Mouse (Mus musculus): ENCODE results near the gene Mxra7. TPM values are rescaled to one million over a fixed set of nuclear protein-coding genes. Genes with fewer than 3 reads are reported as not detected.

Mxra7 gene
- polyA plus RNA-seq, 1 experiment: 70.1 TPM

DNA sequence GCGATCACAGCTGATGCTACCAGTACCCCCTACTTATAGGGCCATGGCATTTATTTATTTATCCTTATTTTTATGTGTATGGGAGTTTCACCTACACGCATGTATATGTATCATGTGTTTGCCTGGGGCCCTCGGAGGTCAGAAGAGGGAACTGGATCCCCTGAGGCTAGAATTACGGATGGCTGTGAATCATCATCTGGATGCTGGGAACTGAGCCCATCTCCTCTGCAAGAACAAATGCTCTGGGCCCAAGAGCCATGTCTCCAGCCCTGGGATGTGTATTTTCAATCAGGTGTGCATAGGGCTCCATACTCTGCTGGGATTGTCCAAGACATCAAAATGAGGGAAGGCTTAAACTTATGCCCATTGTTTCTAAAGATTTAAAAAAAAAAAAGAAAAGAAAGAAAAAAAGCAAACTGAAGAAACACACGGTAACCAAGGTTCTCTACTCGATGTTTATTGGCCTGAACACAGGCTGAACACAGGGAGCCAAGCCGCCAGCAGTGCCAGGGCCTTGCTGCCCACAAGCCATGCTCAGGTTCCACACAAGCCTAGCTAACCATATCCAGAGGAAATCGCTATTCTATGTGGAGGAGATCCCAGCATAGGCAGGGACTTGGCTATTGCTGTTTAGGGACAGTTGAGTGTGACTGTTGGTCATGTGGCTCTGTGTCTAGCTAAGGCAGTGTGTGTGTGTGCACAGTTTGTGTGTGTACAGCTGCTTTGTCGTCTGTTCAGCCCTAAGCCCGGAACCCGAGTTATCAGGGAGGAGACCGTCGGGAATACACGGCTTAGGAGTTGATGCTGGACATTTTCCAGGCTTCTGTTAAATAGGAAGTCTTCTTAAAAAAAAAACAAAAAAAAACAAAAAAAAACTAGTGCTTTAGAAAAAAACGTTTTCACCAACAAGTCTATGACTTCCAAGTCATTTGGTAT, 21.4 kb downstream of the Mxra7 start:
- no peak for DNase-seq

GRCm38 (mm10) chr11:116802709-116803108, 25.1 kb downstream of the Mxra7 start:
- H3K4me1 ChIP-seq (ENCODE audit: control insufficient read depth, insufficient read depth, low read length): no peaks in the 10 kb centered on the region
- 78% methylated on average over 5 of the region's 5 CpGs for WGBS
- no peak for DNase-seq
- H3K4me3 ChIP-seq (replicated peaks; ENCODE audit: extremely low read depth, low read depth, low read length): no peak overlapping the region
- TF ChIP-seq POLR2A (IDR thresholded peaks at IDR 0.05; ENCODE audit: borderline replicate concordance, extremely low read depth, low read depth, low read length): no peak
- TF ChIP-seq CTCF (IDR thresholded peaks at IDR 0.05; ENCODE audit: insufficient read depth, low read length): no peak

More for the DNA sequence above, 21.4 kb downstream of the Mxra7 start:
- 57% methylated on average over 15 of the region's 15 CpGs for WGBS
- TF ChIP-seq CTCF (IDR thresholded peaks at IDR 0.05; ENCODE audit: insufficient read depth, low read length): no peak
- TF ChIP-seq POLR2A (IDR thresholded peaks at IDR 0.05; ENCODE audit: borderline replicate concordance, extremely low read depth, low read depth, low read length): no peak
- H3K4me3 ChIP-seq (replicated peaks; ENCODE audit: extremely low read depth, low read depth, low read length): no peak overlapping the region
- peaks cover 2% of the 10 kb centered on the region for H3K4me1 ChIP-seq (ENCODE audit: control insufficient read depth, insufficient read depth, low read length)

- 59% methylated on average over 5 of the region's 5 CpGs for WGBS
- TF ChIP-seq POLR2A (IDR thresholded peaks at IDR 0.05; ENCODE audit: borderline replicate concordance, extremely low read depth, low read depth, low read length): no peak
- TF ChIP-seq CTCF (IDR thresholded peaks at IDR 0.05; ENCODE audit: insufficient read depth, low read length): no peak
- no peaks in the 10 kb centered on the region for H3K4me1 ChIP-seq (ENCODE audit: control insufficient read depth, insufficient read depth, low read length)
- no peak for DNase-seq
- no peak overlapping the region for H3K4me3 ChIP-seq (replicated peaks; ENCODE audit: extremely low read depth, low read depth, low read length)
Measured at GRCm38 (mm10) chr11:116801106-116801505, 26.7 kb downstream of the Mxra7 start.

DNA sequence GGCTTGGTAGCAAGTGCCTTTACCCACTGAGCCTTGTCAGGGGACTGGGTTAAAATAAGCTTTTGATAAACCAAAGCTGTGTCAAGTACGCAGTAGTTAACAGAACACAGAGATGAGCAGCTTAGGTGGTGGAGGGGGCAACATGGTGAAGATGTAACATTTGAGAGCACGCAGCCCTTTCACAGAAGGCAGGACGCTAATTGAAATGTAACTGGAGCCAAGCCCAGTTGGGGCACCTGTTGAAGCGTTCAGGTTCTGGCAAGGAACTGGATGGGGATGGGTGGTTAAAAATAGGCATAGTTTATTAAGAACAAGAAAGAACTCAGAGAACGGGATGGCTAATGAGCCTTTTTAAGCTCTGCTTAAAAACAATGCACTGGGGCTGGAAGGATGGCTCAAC, 28.5 kb downstream of the Mxra7 start:
- no peak overlapping the region for H3K4me3 ChIP-seq (replicated peaks; ENCODE audit: extremely low read depth, low read depth, low read length)
- H3K4me1 ChIP-seq (ENCODE audit: control insufficient read depth, insufficient read depth, low read length): no peaks in the 10 kb centered on the region
- no peak for DNase-seq
- TF ChIP-seq POLR2A (IDR thresholded peaks at IDR 0.05; ENCODE audit: borderline replicate concordance, extremely low read depth, low read depth, low read length) (no peak), CTCF (IDR thresholded peaks at IDR 0.05; ENCODE audit: insufficient read depth, low read length) (no peak)
- 75% methylated on average over 5 of the region's 5 CpGs for WGBS

GRCm38 (mm10) chr11:116784221-116784620, 43.6 kb downstream of the Mxra7 start:
- no peak for TF ChIP-seq POLR2A (IDR thresholded peaks at IDR 0.05; ENCODE audit: borderline replicate concordance, extremely low read depth, low read depth, low read length)
- TF ChIP-seq CTCF (IDR thresholded peaks at IDR 0.05; ENCODE audit: insufficient read depth, low read length): no peak
- WGBS: 86% methylated on average over 10 of the region's 10 CpGs
- no peak for DNase-seq
- 0 out of 2 replicates have a peak, but pooled peaks cover 3% of the 10 kb centered on the region for H3K4me1 ChIP-seq (ENCODE audit: control insufficient read depth, insufficient read depth, low read length)
- no peak overlapping the region for H3K4me3 ChIP-seq (replicated peaks; ENCODE audit: extremely low read depth, low read depth, low read length)

DNA sequence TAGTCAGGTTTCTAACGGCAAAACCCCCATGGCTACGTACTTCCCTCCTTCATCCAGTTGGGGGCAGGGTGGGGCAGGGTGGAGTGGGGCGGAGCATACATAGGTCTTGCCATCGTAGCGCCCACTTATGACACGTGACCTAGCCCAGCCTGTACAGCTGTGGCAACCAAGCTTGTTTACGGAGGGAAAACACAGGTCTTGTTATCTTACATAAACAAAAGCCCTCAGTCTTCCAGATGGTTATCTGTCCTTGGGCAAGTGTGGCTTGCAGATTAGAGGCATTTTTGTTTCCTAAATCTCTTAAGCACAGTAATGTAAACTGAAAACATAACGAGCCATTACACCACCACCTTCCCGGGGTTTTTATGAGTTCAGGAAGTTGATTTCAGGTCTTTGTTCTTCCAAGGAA, 45.1 kb downstream of the Mxra7 start:
- peak; percentile 22; the same call in 1 of the 2 replicates for TF ChIP-seq CTCF (IDR thresholded peaks at IDR 0.05; ENCODE audit: insufficient read depth, low read length)
- TF ChIP-seq POLR2A (IDR thresholded peaks at IDR 0.05; ENCODE audit: borderline replicate concordance, extremely low read depth, low read depth, low read length): no peak
- H3K4me3 ChIP-seq (replicated peaks; ENCODE audit: extremely low read depth, low read depth, low read length): peak overlapping the region; percentile 25
- WGBS: 12% methylated on average over 9 of the region's 9 CpGs
- peak; percentile 31 for DNase-seq
- 0 out of 2 replicates have a peak, but pooled peaks cover 3% of the 10 kb centered on the region for H3K4me1 ChIP-seq (ENCODE audit: control insufficient read depth, insufficient read depth, low read length)

DNA sequence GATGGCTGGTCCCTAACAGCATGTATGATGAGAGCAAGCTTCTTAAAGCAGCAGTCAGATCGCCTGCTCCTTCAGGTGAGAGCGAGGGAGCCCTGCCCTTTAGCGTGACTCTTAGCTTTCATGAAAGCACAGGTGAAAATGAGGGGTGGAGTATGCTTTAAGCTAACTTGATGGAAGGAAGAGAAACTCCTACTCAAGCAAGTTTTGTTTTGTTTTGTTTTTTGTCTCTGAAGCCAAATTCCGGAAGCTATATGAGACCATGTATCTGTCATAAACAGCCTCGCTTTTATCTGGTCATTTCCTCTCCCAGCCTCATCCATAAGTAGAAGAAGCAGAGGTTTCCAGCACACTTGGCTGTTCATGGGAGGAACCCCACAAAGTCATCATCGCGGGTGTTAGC, 52.4 kb downstream of the Mxra7 start, which contains the start of gene St6galnac1:
Gene St6galnac1, minus strand, starts transcription at position 101 of the 400 bp plus-strand sequence.
- no peak for TF ChIP-seq POLR2A (IDR thresholded peaks at IDR 0.05; ENCODE audit: borderline replicate concordance, extremely low read depth, low read depth, low read length)
- TF ChIP-seq CTCF (IDR thresholded peaks at IDR 0.05; ENCODE audit: insufficient read depth, low read length): no peak
- 77% methylated on average over 7 of the region's 7 CpGs for WGBS
- Histone ChIP-seq H3K4me3 (replicated peaks; ENCODE audit: extremely low read depth, low read depth, low read length) (no peak within 1 kb of the TSS), H3K4me1 (ENCODE audit: control insufficient read depth, insufficient read depth, low read length) (no peaks in the 10 kb centered on the region)
- no peak for DNase-seq

DNA sequence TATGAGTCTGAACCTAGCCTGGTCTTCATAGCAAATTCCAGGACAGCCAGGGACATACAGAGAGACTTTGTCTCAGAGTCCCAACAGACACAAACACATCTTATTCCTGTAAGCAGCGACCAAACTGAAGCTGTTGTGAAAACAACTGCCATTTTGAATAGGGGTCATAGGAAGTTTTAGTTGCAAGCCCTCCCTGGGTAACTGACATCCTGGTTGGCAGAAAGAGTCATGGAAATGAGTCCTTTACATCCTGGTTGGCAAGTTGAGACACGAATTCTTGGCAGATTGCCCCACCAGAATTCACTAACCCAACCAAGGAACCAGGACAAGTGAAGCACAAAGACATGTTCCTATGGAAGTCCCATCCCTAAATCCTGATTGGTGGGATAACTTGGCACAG, 54.6 kb downstream of the Mxra7 start:
- 36% methylated on average over 2 of the region's 2 CpGs for WGBS
- TF ChIP-seq POLR2A (IDR thresholded peaks at IDR 0.05; ENCODE audit: borderline replicate concordance, extremely low read depth, low read depth, low read length) (no peak), CTCF (IDR thresholded peaks at IDR 0.05; ENCODE audit: insufficient read depth, low read length) (no peak)
- H3K4me1 ChIP-seq (ENCODE audit: control insufficient read depth, insufficient read depth, low read length): no peaks in the 10 kb centered on the region
- DNase-seq: no peak
- H3K4me3 ChIP-seq (replicated peaks; ENCODE audit: extremely low read depth, low read depth, low read length): no peak overlapping the region

GRCm38 (mm10) chr11:116769873-116770272, 58.0 kb downstream of the Mxra7 start:
- no peak for TF ChIP-seq CTCF (IDR thresholded peaks at IDR 0.05; ENCODE audit: insufficient read depth, low read length)
- TF ChIP-seq POLR2A (IDR thresholded peaks at IDR 0.05; ENCODE audit: borderline replicate concordance, extremely low read depth, low read depth, low read length): no peak
- no peaks in the 10 kb centered on the region for H3K4me1 ChIP-seq (ENCODE audit: control insufficient read depth, insufficient read depth, low read length)
- no peak overlapping the region for H3K4me3 ChIP-seq (replicated peaks; ENCODE audit: extremely low read depth, low read depth, low read length)
- no peak for DNase-seq
- 85% methylated on average over 5 of the region's 5 CpGs for WGBS

- no peak for DNase-seq
- 87% methylated on average over 2 of the region's 2 CpGs for WGBS
- no peak for TF ChIP-seq CTCF (IDR thresholded peaks at IDR 0.05; ENCODE audit: insufficient read depth, low read length)
- no peak for TF ChIP-seq POLR2A (IDR thresholded peaks at IDR 0.05; ENCODE audit: borderline replicate concordance, extremely low read depth, low read depth, low read length)
Measured at GRCm38 (mm10) chr11:116764946-116765345, 62.9 kb downstream of the Mxra7 start.

More at GRCm38 (mm10) chr11:116764946-116765345, 62.9 kb downstream of the Mxra7 start:
- no peak overlapping the region for H3K4me3 ChIP-seq (replicated peaks; ENCODE audit: extremely low read depth, low read depth, low read length)
- no peaks in the 10 kb centered on the region for H3K4me1 ChIP-seq (ENCODE audit: control insufficient read depth, insufficient read depth, low read length)
